Mouse (Mus musculus): ENCODE data around the gene Syne1. TPM values are rescaled to one million over a fixed set of nuclear protein-coding genes. Genes with fewer than 3 reads are reported as not detected.

Syne1 gene
- polyA plus RNA-seq, 1 experiment from 2014 or later = 3.5 TPM

DNA sequence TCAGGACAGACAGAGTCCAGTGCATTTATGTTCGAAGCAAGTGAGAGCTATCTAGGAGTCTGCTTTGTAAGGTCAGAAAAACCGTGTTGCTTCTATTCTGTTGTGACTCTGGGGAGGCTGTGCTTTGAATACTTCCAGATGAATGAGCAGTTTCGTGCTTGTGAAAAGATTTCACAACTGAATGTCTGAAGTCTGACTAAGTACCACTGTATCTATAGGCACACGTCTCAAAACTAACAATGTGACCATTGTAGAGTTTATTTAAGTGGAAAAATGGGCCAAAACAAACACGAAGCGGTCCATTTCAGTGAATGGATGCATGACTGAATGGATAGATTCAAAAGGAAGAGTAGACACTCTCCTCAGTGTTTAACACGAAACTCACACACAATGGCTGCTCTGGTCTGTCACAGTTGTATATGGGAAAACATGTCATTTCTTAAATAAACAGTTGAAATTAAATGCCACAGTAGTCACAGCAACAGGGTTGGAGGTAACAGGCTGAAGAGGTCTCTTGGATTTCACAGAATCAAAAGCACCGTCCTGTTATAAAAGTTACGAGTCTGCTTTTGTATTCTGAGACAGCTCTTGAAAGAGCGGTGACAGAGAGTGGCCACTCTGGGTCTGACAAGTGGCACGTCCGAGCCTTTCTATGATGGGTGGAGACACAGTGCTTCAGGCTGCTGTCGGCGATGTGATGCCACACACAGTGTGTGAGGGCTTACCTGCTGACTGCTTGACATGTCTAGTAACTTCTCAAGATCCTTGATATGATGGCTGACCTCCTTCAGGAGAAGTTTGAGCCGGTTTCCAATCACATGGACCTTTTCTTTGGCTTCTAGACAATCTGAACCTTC lies 518.9 kb downstream of the Syne1 start:
- no peaks in the 10 kb centered on the region for H3K27me3 ChIP-seq (ENCODE audit: low read depth, poor library complexity, severe bottlenecking)
- peaks cover 5% of the 10 kb centered on the region; the same call in 1 of the 2 replicates for H3K36me3 ChIP-seq
- no peak for DNase-seq (ENCODE audit: low spot score)

GRCm38 (mm10) chr10:5029883-5030282 lies 521.4 kb downstream of the Syne1 start:
- H3K4me1 ChIP-seq = no peaks in the 10 kb centered on the region
- no peak overlapping the region for H3K4me3 ChIP-seq
- H3K36me3 ChIP-seq = peaks cover 5% of the 10 kb centered on the region; the same call in 1 of the 2 replicates
- no peak for DNase-seq (ENCODE audit: low spot score)
- H3K27ac ChIP-seq = no peak overlapping the region
- H3K9me3 ChIP-seq (replicated peaks) = no peaks in the 10 kb centered on the region
- H3K27me3 ChIP-seq (ENCODE audit: low read depth, poor library complexity, severe bottlenecking) = no peaks in the 10 kb centered on the region
- WGBS = 94% methylated on average over 1 of the region's 1 CpGs

More for the DNA sequence above, 518.9 kb downstream of the Syne1 start:
- Histone ChIP-seq H3K9me3 (replicated peaks) (no peaks in the 10 kb centered on the region), H3K4me1 (no peaks in the 10 kb centered on the region), H3K27ac (no peak overlapping the region), H3K4me3 (no peak overlapping the region)
- WGBS = 88% methylated on average over 15 of the region's 15 CpGs

DNA sequence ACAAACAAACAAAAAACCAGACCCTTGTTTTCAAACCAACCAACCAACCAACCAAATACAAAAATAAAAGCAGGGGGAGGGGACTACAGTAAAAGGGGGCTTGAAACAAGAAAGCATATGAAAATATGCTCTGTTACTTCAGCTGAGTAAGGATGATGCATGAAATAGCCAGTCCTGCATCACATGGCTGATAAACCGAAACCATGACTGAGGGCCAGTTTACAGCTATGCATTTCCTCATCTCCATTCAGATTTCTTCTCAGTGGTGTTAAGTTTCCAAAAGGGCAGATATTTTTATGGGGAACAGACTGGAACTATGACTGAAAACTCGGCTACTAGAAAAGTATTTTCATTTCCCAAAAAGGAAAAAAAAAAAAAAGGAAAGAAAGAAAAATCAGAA lies 522.1 kb downstream of the Syne1 start:
- WGBS = 88% methylated on average over 2 of the region's 2 CpGs
- H3K9me3 ChIP-seq (replicated peaks) = no peaks in the 10 kb centered on the region
- no peak overlapping the region for H3K27ac ChIP-seq
- H3K4me3 ChIP-seq = no peak overlapping the region
- no peak for DNase-seq (ENCODE audit: low spot score)
- H3K27me3 ChIP-seq (ENCODE audit: low read depth, poor library complexity, severe bottlenecking) = no peaks in the 10 kb centered on the region
- peaks cover 5% of the 10 kb centered on the region; the same call in 1 of the 2 replicates for H3K36me3 ChIP-seq
- H3K4me1 ChIP-seq = no peaks in the 10 kb centered on the region

GRCm38 (mm10) chr10:5028301-5028700 lies 523.0 kb downstream of the Syne1 start:
- Histone ChIP-seq H3K36me3 (peaks cover 5% of the 10 kb centered on the region; the same call in 1 of the 2 replicates), H3K27ac (no peak overlapping the region), H3K4me1 (no peaks in the 10 kb centered on the region), H3K9me3 (replicated peaks) (no peaks in the 10 kb centered on the region), H3K4me3 (no peak overlapping the region), H3K27me3 (ENCODE audit: low read depth, poor library complexity, severe bottlenecking) (no peaks in the 10 kb centered on the region)
- WGBS = 86% methylated on average over 9 of the region's 9 CpGs
- no peak for DNase-seq (ENCODE audit: low spot score)

DNA sequence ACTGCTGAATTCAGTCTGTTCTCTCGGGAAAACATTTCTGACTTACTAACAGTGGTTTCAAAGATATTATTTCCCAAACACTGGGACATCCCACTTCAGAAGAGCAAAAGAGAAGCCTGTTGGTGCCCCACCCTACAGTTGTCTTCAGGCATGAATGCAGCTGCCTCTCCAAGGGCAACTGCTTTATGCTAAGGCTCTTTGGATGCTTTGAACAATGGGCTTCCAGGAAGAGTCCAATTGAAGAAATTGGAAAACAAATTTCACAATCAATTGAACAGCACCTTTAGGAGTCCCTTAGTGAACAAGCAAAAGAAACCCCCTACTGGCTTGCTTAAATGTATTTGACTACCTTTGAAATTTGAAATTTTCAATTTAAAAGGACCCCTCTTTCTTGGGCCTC lies 524.1 kb downstream of the Syne1 start:
- H3K4me1 ChIP-seq = no peaks in the 10 kb centered on the region
- H3K27ac ChIP-seq = no peak overlapping the region
- DNase-seq (ENCODE audit: low spot score) = no peak
- H3K36me3 ChIP-seq = no peaks in the 10 kb centered on the region
- no peak overlapping the region for H3K4me3 ChIP-seq
- no peaks in the 10 kb centered on the region for H3K9me3 ChIP-seq (replicated peaks)
- 80% methylated on average over 1 of the region's 1 CpGs for WGBS
- H3K27me3 ChIP-seq (ENCODE audit: low read depth, poor library complexity, severe bottlenecking) = no peaks in the 10 kb centered on the region

GRCm38 (mm10) chr10:5025906-5026305 lies 525.4 kb downstream of the Syne1 start:
- no peak for DNase-seq (ENCODE audit: low spot score)
- Histone ChIP-seq H3K4me1 (no peaks in the 10 kb centered on the region), H3K4me3 (no peak overlapping the region), H3K27ac (no peak overlapping the region), H3K36me3 (no peaks in the 10 kb centered on the region), H3K9me3 (replicated peaks) (no peaks in the 10 kb centered on the region), H3K27me3 (ENCODE audit: low read depth, poor library complexity, severe bottlenecking) (no peaks in the 10 kb centered on the region)
- WGBS = 95% methylated on average over 4 of the region's 4 CpGs

DNA sequence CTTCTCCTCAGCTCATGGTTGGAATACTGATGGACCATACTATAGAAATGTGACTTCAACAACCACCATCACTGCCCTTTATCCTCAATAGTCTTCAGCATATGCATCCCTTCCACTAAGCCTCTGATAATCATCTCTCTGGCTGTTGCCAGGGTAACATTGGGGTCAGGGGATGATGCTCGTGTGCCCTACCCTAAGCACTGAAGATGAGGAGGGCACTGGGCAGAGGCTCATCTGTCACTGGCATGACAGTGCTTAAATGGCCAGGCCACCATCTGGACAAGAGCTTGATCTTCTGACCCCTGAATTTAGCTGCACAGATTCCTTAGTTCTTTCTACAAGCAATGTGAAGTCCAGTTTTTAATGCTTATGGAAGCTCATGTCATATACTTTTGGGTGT lies 534.1 kb downstream of the Syne1 start:
- no peaks in the 10 kb centered on the region for H3K36me3 ChIP-seq
- DNase-seq (ENCODE audit: low spot score) = no peak
- H3K27ac ChIP-seq = no peak overlapping the region
- no peaks in the 10 kb centered on the region for H3K9me3 ChIP-seq (replicated peaks)
- no peaks in the 10 kb centered on the region for H3K27me3 ChIP-seq (ENCODE audit: low read depth, poor library complexity, severe bottlenecking)
- no peaks in the 10 kb centered on the region for H3K4me1 ChIP-seq
- WGBS = 61% methylated on average over 1 of the region's 1 CpGs
- H3K4me3 ChIP-seq = no peak overlapping the region

DNA sequence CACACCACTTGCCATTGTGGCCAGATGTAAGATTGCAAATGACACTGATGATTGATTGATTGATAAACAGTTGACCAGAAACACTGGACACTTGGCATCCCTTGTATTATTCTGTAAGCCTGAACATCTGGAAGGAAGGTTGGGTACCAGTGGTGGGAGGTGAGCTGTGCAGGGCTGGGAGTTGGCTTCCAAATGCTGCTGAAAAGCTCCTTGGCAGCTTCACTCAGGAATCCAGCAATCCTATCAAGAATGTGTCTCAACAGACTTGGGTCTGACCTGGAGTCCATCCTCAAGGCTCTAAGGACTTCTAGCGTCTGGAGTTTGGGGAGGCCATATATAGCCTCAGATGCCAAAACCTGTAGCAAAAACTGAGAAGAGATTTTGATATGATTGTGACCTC lies 536.3 kb downstream of the Syne1 start:
- Histone ChIP-seq H3K4me1 (no peaks in the 10 kb centered on the region), H3K36me3 (no peaks in the 10 kb centered on the region), H3K27me3 (ENCODE audit: low read depth, poor library complexity, severe bottlenecking) (no peaks in the 10 kb centered on the region), H3K9me3 (replicated peaks) (no peaks in the 10 kb centered on the region), H3K4me3 (no peak overlapping the region), H3K27ac (no peak overlapping the region)
- no peak for DNase-seq (ENCODE audit: low spot score)
- WGBS = 100% methylated on average over 1 of the region's 1 CpGs

DNA sequence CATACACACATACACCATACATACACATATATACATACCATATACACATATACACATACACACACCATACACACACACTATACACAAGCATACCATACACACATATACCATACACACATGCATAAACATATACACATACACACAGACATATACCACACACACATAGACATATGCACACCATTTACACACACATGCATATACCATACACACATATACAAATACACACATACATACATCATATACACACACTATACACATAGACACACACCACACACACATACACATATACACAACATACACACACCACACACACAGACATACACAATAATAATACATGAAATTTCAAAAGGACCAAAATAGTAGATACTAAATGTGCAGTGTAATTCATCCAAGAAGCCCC lies 539.3 kb downstream of the Syne1 start:
- Histone ChIP-seq H3K9me3 (replicated peaks) (no peaks in the 10 kb centered on the region), H3K4me1 (peaks cover 7% of the 10 kb centered on the region; the same call in 1 of the 2 replicates), H3K36me3 (no peaks in the 10 kb centered on the region), H3K4me3 (no peak overlapping the region), H3K27ac (no peak overlapping the region), H3K27me3 (ENCODE audit: low read depth, poor library complexity, severe bottlenecking) (no peaks in the 10 kb centered on the region)
- DNase-seq (ENCODE audit: low spot score) = no peak

GRCm38 (mm10) chr10:5008795-5009366 lies 542.4 kb downstream of the Syne1 start:
- no peak overlapping the region for H3K27ac ChIP-seq
- no peak overlapping the region for H3K4me3 ChIP-seq
- no peaks in the 10 kb centered on the region for H3K27me3 ChIP-seq (ENCODE audit: low read depth, poor library complexity, severe bottlenecking)
- WGBS = 67% methylated on average over 8 of the region's 8 CpGs
- no peak for DNase-seq (ENCODE audit: low spot score)
- H3K9me3 ChIP-seq (replicated peaks) = no peaks in the 10 kb centered on the region
- H3K36me3 ChIP-seq = no peaks in the 10 kb centered on the region
- peaks cover 7% of the 10 kb centered on the region; the same call in 1 of the 2 replicates for H3K4me1 ChIP-seq

DNA sequence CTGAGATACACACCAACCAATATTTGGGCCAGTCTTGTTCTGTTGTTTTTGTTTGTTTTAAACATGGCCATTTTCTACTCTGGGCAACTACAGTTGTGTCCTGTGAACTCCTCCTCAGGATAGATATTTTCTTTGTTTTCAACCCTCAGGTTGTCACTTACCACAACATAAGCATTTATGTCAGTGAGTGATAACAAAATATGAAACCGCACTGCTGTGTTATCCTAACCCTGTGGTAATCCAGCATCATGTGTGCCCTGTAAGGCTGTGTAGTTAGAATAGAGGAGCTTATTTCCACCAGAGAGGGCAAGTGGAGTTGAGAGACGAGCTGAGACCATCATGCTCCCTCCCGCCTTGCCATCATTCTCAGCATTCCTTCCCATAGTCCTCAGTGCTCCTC lies 554.7 kb downstream of the Syne1 start:
- 87% methylated on average over 3 of the region's 3 CpGs for WGBS
- no peak for DNase-seq (ENCODE audit: low spot score)
- H3K27me3 ChIP-seq (ENCODE audit: low read depth, poor library complexity, severe bottlenecking) = no peaks in the 10 kb centered on the region
- no peaks in the 10 kb centered on the region for H3K4me1 ChIP-seq
- H3K27ac ChIP-seq = no peak overlapping the region
- H3K36me3 ChIP-seq = no peaks in the 10 kb centered on the region
- H3K4me3 ChIP-seq = no peak overlapping the region
- no peaks in the 10 kb centered on the region for H3K9me3 ChIP-seq (replicated peaks)

DNA sequence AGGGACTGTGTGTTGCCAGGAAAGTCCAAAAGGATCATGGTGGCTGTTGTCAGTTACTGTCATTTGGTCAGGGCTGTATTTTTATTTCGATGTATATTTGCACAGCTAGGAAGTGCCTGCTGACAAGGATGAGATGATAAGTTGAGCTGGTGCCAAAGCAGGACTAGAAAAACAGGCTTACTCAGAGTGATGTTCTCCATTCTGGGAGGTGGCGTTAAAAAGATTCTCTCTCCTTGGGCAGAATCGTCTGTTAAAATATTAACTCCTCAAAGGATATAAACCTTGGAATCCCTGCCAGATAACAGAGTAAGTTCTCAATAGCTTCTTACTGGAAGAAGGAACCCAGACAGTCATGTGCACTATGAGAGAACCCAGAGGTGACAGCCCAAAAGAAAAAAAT lies 557.5 kb downstream of the Syne1 start:
- DNase-seq (ENCODE audit: low spot score) = no peak
- no peaks in the 10 kb centered on the region for H3K4me1 ChIP-seq
- H3K36me3 ChIP-seq = no peaks in the 10 kb centered on the region
- no peaks in the 10 kb centered on the region for H3K9me3 ChIP-seq (replicated peaks)
- WGBS = 95% methylated on average over 3 of the region's 3 CpGs
- H3K27ac ChIP-seq = no peak overlapping the region
- no peaks in the 10 kb centered on the region for H3K27me3 ChIP-seq (ENCODE audit: low read depth, poor library complexity, severe bottlenecking)
- H3K4me3 ChIP-seq = no peak overlapping the region

- no peaks in the 10 kb centered on the region for H3K4me1 ChIP-seq
- DNase-seq (ENCODE audit: low spot score) = no peak
- no peaks in the 10 kb centered on the region for H3K9me3 ChIP-seq (replicated peaks)
- H3K27me3 ChIP-seq (ENCODE audit: low read depth, poor library complexity, severe bottlenecking) = no peaks in the 10 kb centered on the region
- H3K36me3 ChIP-seq = no peaks in the 10 kb centered on the region
- H3K27ac ChIP-seq = no peak overlapping the region
- H3K4me3 ChIP-seq = no peak overlapping the region
- WGBS = 84% methylated on average over 2 of the region's 2 CpGs
Observed at GRCm38 (mm10) chr10:4983919-4984318, 567.4 kb downstream of the Syne1 start.

All from limb, embryonic 10.5 days (tissue).